Mouse (Mus musculus) cerebellum, postnatal 4 days (tissue): Measurements from ENCODE around the gene Ugt2a3.
"Not testable (repeated sequence)": the region's sequence is repeated elsewhere in the genome, so short reads cannot be mapped to it uniquely, and the experiment has no call there.

ENCODE experiments used
- DNase-seq, 2 experiments: peaks; one replicate each; pipeline ENCODE4 v3.0.0; 2022; ENCODE audit warnings: low spot score in 2 of 2, mixed read lengths in 1 of 2

Ugt2a3 gene

DNA sequence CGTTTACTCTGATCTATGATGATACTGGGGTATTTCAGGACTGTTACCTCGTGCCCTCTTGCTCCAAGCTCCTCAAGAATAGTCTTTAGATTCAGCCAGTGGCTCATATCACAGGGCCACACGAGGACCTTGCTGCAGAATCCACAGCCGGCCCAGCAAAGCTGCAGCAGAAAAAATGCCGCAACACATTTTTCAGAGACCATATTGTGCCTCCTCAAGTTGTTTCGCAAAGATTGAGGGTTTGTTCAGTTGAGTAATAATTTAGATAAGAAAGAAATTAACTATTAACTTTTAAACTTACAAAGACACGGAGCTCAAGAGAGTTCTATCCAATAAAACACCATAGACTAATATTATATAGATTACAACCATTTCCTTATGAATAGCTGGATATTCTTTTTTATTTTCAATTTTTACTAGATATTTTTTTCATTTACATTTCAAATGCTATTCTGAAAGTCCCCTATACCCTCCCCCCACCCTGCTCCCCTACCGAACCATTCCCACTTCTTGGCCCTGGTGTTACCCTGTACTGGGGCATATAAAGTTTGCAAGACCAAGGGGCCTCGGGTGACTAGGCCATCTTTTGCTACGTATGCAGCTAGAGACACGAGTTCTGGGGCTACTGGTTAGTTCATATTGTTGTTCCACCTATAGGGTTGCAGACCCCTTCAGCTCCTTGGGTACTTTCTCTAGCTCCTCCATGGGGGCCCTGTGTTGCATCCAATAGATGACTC lies at the start of gene Ugt2a3:
TSS of gene Ugt2a3 (minus strand) at position 235 of the 737 bp plus-strand sequence.
- no peak for DNase-seq

DNA sequence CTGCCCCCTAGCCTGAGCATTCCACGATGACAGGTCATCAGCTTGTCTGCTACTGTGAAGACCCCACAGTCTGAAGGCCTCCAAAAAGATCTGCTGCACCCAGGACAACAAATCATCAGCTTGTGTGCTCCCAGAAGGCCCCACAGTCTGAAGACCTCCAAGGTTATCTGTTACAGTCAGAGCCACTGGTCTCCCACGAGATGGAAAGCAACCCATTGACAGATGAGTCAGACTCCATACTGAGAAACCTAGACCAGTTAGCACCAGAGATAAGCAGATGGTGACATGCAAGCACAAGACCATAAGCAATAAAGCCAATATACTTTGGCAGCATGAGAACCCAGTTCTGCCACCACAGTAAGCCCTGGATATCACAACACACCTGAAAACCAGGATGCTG lies 43.2 kb upstream of the Ugt2a3 start:
- no peak for DNase-seq

DNA sequence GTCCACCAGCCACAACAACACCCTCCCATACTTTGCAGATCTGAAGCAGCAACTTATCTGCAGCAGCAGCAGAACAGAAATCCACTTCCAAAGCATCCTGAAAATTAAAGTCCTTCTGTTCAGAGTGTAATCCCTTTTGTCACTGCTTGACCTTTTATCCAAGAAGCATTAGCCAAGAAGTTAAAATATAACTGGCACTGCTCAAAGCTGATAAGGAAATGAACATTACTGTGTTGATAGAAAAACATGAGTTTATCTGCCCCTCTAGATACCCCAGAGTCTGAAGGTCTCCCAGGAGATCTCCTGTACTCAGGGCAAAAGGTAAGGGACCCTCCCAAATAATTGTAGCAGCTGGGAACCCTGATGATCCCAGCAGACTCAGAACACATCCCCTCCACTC lies 42.8 kb upstream of the Ugt2a3 start:
- DNase-seq, result no peak

DNA sequence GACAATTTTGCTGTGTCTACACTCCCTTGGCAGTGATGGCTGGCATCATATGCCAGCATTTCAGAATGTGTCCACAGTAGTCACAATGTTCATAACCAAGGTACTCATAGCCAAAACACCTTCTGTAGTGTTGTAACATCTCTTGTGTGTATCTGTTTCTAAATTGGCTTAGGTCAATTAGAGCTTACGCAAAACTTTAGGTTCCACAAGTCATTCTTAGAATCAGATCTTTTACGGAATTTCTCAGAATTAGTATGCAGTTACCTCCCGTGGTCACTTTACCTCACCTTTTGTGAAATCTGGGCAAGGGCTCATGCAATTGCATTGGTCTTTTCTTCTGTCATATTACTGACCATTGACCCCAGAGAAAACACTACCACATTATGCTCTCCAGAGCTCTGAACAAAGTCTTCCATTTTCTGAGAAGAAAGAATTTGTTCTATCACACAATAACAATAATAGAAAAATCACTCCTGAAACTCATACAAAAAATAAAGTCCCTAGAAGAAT lies 38.9 kb upstream of the Ugt2a3 start:
- DNase-seq, result no peak

DNA sequence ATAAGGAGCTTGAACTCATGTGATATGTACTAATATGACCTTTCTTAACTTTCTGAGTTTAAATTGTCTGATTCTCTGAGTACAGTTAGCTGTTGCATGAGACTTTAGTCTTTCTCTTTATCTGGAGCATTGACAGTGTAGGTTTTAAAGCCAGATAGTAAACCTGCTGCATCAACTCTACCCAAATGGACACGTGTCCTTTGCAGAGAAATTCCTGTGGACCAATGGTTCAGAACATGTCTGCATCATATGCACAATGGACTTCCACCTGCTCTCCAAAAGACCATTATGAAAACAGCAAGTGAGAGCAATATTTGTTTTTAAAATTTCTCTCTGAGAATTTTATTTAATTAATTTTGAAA lies 36.5 kb upstream of the Ugt2a3 start:
- DNase-seq, result no peak

DNA sequence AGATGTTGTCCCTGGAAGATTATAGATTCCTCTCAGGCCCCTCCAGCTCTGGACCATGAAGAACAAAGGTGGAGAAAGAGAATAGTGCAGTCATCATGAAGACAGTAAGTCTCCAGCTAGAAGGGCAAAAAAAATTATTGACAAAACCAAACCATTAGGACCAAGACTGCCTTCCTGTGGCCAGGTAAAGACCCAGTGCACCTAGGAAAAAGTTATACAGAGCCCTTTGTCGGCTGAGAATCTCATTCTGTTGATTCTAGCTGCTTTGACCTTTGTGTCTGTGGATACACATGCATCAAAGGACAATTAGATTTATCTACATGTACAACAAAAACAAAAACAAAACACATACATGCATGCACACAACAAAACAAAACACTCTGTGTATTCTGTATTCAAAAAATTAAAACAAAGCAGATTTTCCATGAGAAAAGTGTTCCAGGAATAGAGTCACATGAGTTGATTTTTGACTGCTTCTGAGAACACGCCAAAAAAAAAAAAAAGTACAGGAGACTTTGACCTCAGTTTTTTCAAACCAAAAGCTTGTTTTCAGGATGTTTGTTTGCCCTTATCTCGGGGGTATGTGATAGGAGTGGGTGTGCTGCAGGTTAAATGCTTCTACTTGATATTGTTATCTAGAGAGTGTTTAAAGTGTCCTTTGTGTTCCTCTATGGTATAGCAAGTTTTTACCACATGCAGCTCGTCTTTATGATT lies 36.0 kb upstream of the Ugt2a3 start:
- DNase-seq, result not testable (repeated sequence)

DNA sequence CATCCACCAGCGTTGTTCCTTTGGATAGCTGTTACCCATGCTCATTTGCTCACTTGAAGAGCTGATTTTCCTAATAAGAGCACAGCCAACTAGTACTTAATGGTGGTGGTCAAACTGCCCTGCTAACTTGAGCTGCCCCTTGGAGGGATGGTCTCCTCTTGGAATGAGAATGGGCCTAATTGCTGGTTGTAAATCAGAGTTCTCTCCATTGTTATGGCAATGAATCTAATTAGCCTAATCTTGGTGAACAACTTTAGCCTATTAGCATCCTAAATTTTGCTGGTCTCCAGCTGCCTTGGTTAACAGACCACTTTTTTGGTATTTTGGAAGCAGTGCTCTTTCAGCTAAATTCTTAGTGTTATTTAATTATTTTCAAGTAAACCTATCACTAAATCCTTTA lies 13.4 kb upstream of the Ugt2a3 start:
- DNase-seq, result no peak

DNA sequence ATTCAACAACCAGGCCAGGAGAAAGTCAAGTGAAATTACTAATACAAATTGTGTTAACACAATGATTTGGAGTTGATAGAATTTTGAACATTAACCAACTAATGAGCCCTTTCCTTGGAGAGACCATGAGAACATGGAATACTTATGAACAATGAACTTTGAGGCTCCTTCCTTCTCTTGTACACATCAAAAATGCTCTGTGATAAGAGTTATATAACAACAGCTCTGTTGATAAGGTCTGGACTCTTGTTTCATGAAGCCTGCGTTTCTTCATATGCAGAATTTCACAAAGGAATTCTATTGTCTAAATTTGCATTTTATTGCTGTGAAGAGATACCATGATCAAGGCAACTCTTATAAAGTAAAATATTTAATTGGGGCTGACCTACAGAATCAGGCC lies 12.2 kb upstream of the Ugt2a3 start:
- not testable (repeated sequence) for DNase-seq

DNA sequence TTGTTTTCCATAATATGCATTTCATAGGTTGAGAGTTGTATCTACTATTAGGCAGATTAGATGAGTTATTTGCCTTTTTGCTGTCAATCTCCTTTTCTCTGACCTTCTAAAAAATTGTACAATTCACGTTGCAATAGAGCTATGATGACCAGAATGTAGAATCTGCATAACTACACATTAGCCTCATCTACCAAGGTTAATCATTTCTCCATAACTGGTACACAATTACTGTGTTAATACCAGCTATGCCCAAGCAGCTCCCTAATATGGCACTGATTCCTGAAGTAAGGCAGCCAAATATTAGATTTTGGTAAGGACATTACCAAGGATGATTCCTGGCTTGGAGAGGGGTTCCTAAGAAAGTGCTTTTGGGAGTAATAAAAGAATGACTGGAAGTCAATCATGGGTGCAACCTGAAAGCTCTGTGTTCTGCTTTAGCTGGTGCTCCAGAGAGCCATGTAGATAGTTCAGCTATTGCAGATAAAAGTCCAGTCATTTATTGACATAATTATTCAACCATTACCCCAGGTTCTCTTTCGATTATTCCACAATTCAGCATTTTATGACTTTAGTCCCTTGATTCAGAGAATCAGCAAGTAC lies 10.6 kb upstream of the Ugt2a3 start:
- not testable (repeated sequence) for DNase-seq

DNA sequence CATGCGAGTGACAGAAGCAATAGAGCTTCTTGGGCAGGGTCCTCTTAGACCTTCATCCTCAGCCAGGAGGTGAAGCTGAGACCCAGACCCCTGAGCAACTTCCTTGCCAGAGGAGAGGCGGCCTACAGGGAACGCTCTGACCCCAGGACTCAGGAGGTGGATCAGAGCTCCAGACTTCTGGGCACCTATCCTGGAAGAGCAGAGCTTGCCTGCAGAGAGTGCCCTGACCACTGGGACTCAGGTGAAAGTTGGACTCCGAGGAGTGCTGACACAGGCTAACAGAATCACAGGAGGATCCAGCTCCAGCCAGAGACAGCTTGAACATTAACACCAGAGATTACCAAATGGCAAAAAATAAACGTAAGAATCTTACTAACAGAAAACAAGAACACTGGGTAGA lies 3.5 kb upstream of the Ugt2a3 start:
- DNase-seq, result no peak

DNA sequence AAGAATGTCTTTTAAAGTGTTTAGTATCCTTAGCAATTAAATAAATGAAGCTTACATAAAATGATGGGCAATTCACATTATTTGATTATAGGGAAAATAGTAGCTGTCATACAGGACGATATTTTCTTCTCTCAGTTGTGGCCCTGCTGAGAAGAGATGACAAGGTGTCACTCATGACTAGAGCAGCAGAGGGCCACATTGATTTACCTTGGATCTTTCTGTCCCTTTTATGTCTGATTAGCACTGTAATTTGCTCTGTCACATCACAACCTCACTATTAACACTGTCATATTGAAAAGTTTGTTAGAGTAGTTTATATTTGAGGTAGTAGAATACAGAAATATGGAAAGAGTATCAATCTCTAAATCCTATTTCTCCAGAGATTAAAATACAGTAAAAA lies 1.8 kb downstream of the Ugt2a3 start:
- no peak for DNase-seq

DNA sequence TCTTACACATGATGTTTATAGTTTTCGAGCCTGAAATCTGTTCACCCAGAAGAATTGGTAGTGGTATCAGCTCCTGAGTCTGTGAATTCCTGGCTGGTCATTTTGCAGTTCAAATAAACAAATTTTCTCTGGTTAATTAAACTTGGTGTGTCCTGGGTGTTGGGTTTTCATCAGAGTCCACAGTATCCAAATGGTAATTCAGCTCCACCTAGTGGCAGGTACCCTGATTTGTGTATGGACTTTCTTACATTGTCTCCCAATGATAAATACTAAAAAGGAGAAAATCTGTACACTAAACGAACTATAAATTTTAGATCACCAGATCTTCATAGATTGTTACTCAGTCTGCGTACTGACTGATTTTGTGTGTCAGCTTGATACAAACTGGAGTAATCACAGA lies 3.4 kb downstream of the Ugt2a3 start:
- no peak for DNase-seq

DNA sequence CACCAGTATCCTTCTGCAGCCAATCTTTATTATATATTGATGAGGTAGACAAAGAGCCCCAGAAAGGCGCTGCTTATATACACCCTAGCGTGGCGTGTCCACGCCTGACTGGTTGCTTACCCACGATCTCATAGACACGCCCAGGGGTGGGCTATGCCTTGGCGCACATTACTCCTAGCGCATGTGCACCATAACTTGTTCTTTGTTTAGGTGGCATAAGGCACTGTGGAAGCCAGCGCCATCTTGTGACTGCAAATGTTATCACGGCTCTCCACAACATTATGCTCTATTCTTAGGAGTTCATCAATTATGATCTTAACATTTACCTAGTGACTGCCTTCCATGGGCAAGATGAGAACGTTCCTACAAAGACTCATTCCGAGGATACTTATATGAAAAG lies 25.6 kb downstream of the Ugt2a3 start:
- DNase-seq, result no peak

DNA sequence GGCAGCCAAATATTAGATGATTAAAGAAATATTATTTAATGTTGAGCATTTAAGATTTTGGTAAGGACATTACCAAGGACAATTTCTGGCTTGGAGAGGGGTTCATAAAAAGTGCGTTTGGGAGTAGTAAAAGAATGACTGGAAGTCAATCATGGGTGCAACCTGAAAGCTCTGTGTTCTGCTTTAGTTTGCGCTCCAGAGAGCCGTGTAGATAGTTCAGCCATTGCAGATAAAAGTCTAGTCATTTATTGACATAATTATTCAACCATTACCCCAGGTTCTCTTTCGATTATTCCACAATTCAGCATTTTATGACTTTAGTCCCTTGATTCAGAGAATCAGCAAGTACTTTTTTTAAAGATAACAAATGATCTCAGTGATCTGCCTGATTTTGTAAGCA lies 50.8 kb downstream of the Ugt2a3 start:
- not testable (repeated sequence) for DNase-seq

DNA sequence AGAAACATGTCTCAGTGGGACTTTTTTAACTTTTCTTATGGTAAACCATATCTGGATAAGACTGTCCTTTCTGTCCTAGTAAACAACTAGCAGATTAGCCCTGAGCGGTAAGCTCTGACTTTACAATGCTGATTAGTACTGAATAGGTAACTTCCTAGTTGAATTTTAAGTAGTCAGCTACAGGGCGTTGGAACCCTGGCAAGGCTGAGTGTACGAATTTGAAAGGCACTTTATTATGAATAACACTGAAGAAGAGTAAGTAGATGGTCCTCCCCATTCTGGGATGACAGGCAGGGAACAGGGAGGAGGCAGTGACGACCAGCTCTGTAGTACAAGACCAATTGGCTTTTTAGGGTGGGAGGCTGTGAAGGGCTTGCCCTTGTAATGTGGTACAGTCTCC lies 61.0 kb downstream of the Ugt2a3 start:
- DNase-seq, result not testable (repeated sequence)

DNA sequence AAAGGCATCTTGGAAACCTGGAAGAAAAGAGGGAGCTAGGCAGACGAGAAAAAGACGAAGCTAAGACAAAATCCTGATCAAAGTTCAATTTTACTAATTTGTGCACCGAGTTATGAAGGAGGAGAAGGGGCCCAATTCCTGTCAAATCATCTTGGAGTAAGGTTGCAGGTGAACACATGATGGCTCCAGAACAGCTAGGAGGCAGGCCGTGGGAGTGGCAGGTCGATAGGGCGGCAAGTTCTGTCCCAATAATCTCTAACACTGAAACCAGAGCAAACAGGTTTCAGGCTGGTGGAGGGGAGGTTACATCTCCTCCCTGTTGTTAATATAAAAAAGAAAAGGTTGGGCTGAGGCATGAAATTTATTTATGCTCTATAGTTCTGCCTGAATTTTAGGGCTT lies 61.4 kb downstream of the Ugt2a3 start:
- no peak for DNase-seq
